Mouse (Mus musculus): ENCODE measurements around the gene Clba1.

- no peak for TF ChIP-seq EP300 (IDR thresholded peaks at IDR 0.05; ENCODE audit: low read depth)
- no peak for TF ChIP-seq CTCF (IDR thresholded peaks at IDR 0.05; ENCODE audit: low read depth)
Observed at GRCm38 (mm10) chr12:112832411-112832810, 23.7 kb downstream of the Clba1 start.
